Mouse (Mus musculus) adipocyte (in vitro differentiated cells): ENCODE measurements at regions not wholly inside any gene's neighbourhood (a gene's known extent, or its start where the extent isn't known, plus 50 kb on each side); places are given as distances from the start of the nearest gene placed in this dataset.

Experiments used
- DNase-seq: peaks from one replicate; pipeline ENCODE4 v3.0.0-alpha.2; 2016; ENCODE audit warnings: low spot score

- DNase-seq, result peak; percentile 21
Measured at GRCm38 (mm10) chr6:120614526-120614925, 51.6 kb upstream of the Cecr2 start.

- DNase-seq, result no peak
Measured at GRCm38 (mm10) chr6:120612346-120612745, 53.8 kb upstream of the Cecr2 start.

- no peak for DNase-seq
Measured at GRCm38 (mm10) chr6:120609858-120610257, 56.3 kb upstream of the Cecr2 start.

GRCm38 (mm10) chr6:120605471-120605870 is 60.7 kb upstream of the Cecr2 start:
- DNase-seq, result no peak

GRCm38 (mm10) chr6:120604020-120604958 is 61.9 kb upstream of the Cecr2 start:
- peak; percentile 77 for DNase-seq

GRCm38 (mm10) chr6:120603454-120603853 is 62.7 kb upstream of the Cecr2 start:
- peak; percentile 23 for DNase-seq

GRCm38 (mm10) chr6:120600376-120600775 is 65.8 kb upstream of the Cecr2 start:
- no peak for DNase-seq

- DNase-seq, result no peak
Measured at GRCm38 (mm10) chr6:120598471-120598870, 67.4 kb upstream of the Hdhd5 start.

GRCm38 (mm10) chr6:120597887-120598286 is 66.8 kb upstream of the Hdhd5 start:
- DNase-seq, result no peak

- no peak for DNase-seq
Measured at GRCm38 (mm10) chr6:120596717-120597116, 65.6 kb upstream of the Hdhd5 start.

GRCm38 (mm10) chr6:120594463-120594862 is 63.3 kb upstream of the Hdhd5 start:
- no peak for DNase-seq

- DNase-seq, result no peak
Measured at GRCm38 (mm10) chr6:120592705-120593104, 61.6 kb upstream of the Hdhd5 start.

GRCm38 (mm10) chr6:120592031-120592681 is 61.0 kb upstream of the Hdhd5 start:
- peak; percentile 59 for DNase-seq

- DNase-seq, result peak; percentile 92
Measured at GRCm38 (mm10) chr6:120590191-120590590, 59.1 kb upstream of the Hdhd5 start.

- DNase-seq, result peak; percentile 76
Measured at GRCm38 (mm10) chr6:120588701-120589659, 57.9 kb upstream of the Hdhd5 start.

- no peak for DNase-seq
Measured at GRCm38 (mm10) chr6:120585941-120586280, 54.8 kb upstream of the Hdhd5 start.

- peak; percentile 68 for DNase-seq
Measured at GRCm38 (mm10) chr6:120585118-120585940, 54.2 kb upstream of the Hdhd5 start.

GRCm38 (mm10) chr6:120581748-120582147 is 50.6 kb upstream of the Hdhd5 start:
- no peak for DNase-seq
